Mouse (Mus musculus): ENCODE measurements around the gene Herc6.

- TF ChIP-seq CTCF (IDR thresholded peaks at IDR 0.05; ENCODE audit: extremely low read depth, insufficient read depth, low read length) (no peak), POLR2A (IDR thresholded peaks at IDR 0.05; ENCODE audit: extremely low read depth, insufficient read depth, low read length) (no peak)
These were observed 48.8 kb upstream of the Herc6 start for GRCm38 (mm10) chr6:57532022-57532421.

Data from cortical plate, adult 2 months (tissue).